Mouse (Mus musculus) CD4-positive naive resting alpha-beta T cell, adult 76 days (primary cell): ENCODE results near the gene Prps1. TPM values are rescaled to one million over a fixed set of nuclear protein-coding genes. Genes with fewer than 3 reads are reported as not detected.

Experiments
- total RNA-seq: library from RNA; stranded (reverse); gene quantifications from one replicate; pipeline ENCODE4 v1.2.4, GENCODE M21; 2023

Gene Prps1
- 48.6 TPM for total RNA-seq

DNA sequence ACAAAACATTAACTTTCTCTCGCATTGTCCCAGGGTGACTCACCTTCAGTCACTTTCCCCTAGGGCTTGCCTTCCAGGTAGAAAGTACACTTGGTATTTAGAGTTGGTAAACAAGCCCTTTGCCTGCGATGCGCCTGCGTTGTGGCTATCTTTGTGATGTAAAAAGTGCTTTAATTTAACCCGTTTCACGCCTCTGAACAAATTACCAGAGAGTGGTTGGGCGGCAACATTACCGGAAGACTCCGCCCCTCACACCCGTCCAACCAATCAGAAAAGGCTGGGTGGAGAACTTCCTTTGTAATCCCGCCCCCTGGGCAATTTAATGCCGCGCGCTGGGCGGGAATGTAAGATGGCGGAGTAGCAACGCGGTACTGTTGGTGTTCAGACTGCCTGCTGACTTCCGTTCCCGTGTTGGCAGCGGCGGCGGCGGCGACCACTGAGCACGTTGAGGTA, at the start of gene Prps1:
Gene Prps1 (plus strand): TSS at position 335 of the 453 bp plus-strand sequence.

Other genes starting within 250 kb of the Prps1 start
- not detected for gene Frmpd3, start 114.3 kb upstream of the Prps1 start, total RNA-seq
- 915 TPM for gene Tsc22d3, start 144.0 kb downstream of the Prps1 start, total RNA-seq
- gene Mid2, start 208.0 kb downstream of the Prps1 start, total RNA-seq, result 0.26 TPM